Mouse (Mus musculus) regulatory T cell (primary cell): Measurements from ENCODE around the gene Elfn2.

Experiments used
- in situ Hi-C: fragments of 300-600 bp; cut with MboI, MseI; formaldehyde crosslinking; loops from one replicate; pipeline ENCODE4 v1.15.1; 2025; ENCODE audit warnings: high pct_unique_total_duplicates

Gene Elfn2

DNA sequence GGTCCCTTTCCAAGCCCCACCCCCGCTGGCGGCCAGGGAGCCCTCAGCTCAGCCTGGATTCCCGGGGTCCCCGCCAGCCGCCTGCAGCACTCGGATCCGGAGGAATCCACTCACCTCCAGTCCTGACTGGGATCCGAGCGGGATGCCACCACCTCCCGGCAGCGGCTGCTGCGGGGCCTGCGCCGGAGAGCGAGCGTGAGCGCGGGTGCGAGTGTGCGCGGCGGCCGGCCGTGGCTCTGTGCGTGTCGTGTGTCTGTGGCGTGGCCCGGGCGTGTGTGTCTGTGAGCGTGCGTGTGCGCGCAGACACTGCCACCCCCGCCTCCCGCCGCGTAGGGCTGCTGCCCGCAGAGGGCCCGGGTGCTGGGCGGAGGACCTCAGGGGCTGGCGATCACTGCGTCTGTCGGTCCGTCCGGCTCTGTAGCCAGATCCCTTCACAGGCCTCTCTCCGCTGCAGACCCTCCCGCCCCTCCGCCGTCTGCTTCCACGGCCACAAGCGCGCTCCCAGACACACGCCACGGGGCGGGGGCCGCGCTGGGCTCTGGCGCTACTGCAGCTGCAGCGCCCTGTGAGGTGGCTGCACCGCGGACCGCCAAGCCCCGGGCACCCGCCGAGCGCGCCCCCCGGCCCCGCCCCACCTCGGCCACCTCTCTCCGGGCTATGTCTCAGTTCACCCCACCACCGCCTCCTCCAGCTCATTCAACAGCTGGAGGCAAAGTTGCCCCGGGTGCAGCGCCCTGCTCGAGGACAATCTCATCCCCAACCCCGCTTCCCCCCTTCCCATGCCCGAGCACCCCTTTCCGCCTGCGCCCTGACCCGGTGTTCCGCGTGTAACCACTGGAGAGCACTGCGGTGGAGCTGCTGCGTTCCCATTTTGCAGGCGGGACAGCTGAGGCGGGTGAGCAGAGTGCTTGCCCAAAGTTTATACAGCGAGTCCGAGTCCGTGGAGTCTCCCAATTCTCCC is at the start of gene Elfn2:
Elfn2 (minus strand) TSS at position 482 of the 961 bp plus-strand sequence.
- in situ Hi-C loops: no loop called here

DNA sequence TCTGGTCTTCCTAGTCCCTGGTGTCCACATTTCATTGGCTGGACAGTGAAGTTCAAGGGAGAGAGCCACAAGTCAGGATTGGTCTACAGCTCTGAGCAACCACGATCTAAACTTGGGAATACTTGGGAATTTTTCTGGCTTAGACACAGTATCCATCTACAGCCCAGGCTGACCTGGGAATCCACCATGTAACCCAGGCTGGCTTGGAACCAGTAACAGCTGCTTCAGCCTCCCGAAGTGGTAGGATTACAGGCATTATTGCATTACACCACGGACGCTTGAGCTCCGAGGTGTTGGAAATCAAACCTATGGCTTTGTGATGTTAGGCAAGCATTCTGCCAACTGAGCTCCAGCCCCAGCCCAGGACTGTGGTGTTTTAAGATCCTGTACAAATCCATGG is 45.1 kb upstream of the Elfn2 start:
- in situ Hi-C loops: no loop called here

DNA sequence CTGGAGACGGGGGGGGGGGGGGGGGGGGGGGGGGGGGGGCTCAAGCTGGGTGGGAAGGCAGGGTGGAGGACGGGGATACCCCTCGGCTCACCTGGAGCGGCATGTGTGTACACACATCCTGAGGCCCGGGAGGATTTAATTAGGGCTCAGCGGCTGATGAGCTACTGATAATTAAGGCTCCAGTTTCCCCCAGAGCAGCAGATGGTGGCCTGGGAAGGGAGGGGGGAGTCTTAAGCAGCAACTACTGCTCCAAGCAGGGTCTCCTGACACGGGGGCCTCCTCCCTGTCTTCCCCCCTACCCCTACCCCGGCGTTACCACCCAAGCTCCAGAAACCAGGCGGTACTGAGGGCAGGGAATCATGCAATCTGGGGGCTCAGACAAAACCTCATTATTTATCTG is 44.6 kb upstream of the Elfn2 start:
- in situ Hi-C loops: no loop called here

DNA sequence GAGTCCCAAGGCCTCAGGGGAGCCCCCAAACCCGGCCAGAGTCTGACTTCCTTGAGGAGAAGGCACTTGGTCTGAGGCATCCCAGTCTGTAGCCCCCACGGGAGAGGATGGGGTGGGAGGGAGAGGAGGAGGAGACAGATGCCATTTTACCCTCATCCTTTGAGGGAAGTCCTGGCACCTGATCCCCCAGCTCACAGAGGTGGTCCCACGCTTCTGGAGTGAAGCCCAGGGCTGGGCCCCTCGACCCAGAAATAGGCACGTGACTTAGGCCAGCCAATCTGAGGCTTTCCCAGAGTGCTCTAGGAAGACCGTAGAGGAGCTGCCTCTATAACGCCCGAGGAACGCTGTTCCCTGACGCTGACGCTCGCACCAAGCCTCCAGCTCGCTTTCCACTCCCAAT is 42.5 kb upstream of the Elfn2 start:
- in situ Hi-C loops: no loop called here

DNA sequence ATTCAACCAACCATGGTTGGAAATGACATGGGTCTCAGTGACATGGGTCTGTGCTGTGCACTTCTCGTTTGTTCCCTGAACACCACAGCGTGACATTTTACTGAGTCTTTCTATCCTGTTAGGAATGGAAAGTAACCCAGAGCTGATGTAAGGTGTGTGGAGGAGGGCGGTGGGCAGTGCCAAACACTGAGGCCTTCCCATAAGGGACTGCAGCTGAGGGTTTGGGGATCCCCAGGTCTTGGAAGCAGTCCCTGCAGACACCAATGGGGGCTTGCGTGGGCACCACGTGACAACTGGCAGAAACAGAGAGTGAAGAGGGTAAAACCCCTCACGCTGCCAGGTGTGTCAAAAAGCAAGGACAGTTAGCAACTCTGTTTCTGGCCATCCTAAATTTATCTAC is 39.6 kb upstream of the Elfn2 start:
- in situ Hi-C loops: no loop called here

DNA sequence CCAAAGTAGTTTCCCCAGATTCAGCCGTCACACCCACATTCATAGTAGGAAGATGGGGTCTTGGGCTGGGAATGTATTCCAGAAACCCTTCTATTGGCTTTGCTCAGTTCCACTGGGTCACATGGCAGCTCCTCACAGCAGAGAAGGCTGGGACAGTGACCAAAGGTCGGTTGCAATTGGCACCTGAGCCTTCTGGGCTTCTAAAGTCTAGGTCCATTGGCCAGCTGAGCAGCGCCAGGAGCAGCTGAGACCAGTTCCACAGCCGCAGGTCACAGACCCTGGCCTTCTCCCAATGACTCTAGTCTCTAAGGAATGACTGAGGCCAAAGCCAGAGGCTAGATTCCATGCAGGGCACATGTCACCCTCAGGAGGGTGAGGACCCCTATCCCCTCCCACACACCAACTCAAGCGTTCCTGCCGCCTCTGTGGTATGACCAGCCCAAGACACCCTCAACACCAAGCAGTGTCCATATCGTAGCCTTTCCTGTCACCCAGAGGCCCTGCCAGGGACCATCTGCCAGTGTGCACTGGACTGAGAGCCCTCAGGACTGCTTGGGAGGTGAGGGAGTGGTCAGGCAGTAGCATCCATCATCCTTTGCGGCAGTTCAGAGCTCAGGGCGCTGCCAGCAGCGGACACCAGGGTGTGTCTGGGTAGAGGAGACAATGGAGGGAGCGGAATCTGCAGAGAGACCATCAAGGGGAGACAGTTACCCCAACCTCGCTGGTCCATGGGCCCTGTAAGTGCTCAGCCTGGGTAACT is 37.6 kb upstream of the Elfn2 start:
- in situ Hi-C loops: no loop called here

DNA sequence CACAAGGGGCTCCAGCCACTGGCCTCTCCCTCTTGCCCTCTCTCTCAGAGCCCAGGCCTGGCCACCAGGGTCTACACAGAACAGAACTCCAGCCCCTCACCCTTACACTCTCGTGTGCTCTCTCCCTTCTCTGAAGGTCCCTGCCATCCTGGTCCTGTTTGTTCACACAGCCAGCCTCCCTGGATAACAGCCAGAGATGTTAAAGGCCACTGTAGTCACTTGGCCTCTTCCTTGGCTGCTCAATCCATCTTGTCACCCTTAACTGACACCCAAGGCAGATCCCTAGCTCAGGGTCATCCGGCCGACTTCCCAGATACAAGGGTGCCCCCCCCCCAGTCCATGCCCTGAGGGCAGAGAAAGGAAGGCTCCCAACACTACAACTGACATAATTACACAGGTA is 36.7 kb upstream of the Elfn2 start:
- in situ Hi-C loops: no loop called here

DNA sequence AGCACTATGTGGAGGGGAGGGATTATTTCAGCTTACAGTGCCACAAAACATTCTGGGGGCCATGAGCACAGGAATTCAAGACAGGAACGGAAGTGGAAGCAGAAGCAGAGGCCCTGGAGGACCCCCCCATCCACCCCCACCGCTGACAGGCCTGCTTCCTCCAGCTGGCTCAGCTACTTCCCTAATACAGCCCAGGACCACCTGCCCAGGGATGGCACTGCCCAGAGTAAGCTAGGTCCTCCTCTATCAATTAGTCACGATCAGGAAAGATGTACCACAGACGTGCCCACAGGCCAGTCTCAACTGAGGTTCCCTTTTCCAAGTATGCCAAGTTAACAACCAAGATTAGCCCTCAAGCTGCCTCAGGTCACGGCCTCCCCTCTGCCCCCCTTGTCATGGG is 35.6 kb upstream of the Elfn2 start:
- in situ Hi-C loops: no loop called here

DNA sequence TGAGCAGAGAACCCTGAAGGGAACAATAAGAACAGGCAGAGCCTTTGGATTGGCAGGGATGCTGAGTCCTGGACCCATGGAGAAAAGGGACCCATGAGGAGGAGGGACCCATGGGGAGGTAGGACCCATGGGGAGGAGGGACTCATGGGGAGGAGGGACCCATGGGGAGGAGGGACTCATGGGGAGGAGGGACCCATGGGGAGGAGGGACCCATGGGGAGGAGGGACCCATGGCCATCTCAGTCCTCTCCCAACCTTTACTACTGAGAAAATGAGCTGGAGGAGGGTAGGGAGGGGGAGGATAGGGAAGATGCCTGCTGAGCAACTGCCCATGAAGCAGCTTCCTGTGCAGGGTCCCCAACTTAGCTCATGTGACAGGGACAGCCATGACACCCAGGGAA is 34.4 kb upstream of the Elfn2 start:
- in situ Hi-C loops: no loop called here

DNA sequence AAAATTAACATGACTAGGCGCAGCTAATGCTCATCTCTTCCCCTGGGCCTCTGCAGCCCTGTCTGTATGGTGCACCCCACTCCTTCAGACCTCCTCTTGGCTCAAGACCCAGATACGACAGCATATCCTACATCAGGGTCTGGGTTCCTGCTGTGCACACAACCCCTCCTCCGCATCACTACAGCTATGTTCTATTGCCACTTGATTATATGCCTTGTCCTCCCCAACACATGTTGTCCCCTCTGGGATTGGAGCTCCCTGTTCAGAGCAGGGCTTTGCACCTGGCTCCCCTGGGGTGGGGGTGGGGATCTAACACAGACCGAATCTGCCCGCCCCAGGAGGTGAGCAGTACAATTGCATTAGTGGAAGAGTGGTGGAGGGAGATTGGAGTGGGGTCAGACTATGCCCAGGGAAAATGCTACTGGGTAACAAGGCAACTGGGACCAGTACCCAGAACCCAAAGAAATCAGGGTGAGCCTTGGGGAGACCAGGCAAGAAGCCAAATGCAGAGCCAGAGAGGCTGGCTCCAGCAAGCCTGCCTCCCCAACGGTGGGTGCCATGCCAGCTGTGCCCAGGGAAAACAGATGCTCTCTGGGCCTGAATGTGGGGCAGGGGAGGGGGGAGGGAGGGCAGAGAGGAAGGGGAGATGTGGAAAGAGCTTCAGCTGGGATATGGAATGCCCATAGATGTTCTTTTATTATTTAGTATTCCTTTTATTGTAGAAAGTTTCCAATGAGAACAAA is 32.2 kb upstream of the Elfn2 start:
- in situ Hi-C loops: no loop called here

DNA sequence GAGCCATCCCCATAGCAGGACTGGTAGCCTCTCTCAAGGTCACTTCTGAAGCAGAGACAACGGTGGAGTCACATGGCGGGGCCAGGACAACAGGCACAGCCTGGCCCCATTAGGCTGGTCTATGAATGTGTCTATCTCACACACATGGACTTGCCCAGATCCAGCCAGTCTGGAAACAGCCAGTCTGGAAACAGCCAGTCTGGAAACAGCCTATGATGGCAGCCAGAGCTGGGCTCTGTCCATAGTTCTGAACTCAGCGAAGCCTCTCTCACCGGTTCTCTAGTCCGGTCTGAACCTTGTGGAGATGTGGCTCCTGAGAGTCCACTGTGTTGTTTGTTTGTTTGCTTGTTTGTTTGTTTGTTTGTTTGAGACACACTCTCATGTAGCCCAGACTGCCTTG is 31.3 kb upstream of the Elfn2 start:
- in situ Hi-C loops: loop anchor here (10.0 kb wide), 1 partner anchor 305 kb away; no protein-coding TSS in a partner anchor

DNA sequence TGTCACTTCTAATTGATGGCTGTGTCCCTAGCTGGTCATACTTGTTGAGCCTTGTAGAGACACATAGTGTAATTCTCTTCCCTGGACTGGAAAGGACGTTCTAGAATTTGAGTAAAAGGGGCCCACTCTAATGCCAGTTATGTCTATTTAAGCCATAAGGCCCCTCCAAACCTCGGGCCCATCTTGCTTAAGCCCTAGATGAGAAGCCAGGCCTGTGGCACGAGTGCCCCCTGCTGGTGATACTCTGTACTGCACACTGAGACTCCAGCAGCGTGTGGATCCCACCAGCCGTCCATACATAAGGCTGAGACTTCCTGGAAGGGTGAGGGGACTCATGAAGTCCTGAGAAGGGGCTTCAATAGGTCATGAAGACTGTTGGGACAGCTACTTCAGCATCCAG is 25.6 kb upstream of the Elfn2 start:
- in situ Hi-C loops: loop anchor here (5.0 to 10.0 kb wide), 2 partner anchors 122 to 299 kb away; no protein-coding TSS in a partner anchor

DNA sequence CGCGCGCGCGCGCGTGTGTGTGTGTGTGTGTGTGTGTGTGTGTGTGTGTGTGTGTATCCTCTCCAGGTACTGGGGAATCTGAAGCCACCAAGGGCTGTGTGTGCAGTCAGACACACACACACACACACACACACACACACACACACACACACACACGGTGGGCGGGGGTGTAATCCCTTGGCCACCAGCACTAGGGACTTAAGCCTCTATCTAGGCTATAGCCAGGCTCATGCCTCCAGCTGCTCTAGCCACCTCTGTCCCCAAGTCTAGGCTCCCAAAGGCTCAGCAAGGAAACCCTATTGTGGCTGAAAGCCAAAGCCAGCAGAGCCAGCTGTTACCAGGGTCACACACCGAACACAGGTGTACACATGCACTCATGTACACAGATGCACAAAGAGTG is 24.3 kb upstream of the Elfn2 start:
- in situ Hi-C loops: loop anchor here (5.0 to 10.0 kb wide), 2 partner anchors 121 to 298 kb away; no protein-coding TSS in a partner anchor

DNA sequence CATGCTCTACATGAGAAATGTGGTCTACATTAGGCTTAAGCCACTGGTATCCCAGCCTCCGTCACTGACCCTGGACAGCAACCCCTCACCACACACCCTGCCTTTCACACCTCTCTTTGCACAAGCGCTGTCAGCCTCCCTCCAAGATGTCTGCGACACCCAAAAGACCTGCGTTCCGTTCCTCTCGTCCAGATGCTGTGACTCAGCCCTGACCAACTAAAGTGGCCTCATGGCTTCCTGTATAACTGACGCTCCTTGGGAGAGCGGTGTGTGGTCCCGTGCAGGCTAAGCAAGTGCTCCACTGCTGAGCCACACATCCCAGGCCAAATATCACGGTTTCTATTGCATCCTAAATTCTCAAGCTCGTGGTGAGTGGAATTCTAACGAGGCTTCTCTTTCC is 22.1 kb upstream of the Elfn2 start:
- in situ Hi-C loops: loop anchor here (5.0 to 10.0 kb wide), 2 partner anchors 118 to 296 kb away; no protein-coding TSS in a partner anchor

DNA sequence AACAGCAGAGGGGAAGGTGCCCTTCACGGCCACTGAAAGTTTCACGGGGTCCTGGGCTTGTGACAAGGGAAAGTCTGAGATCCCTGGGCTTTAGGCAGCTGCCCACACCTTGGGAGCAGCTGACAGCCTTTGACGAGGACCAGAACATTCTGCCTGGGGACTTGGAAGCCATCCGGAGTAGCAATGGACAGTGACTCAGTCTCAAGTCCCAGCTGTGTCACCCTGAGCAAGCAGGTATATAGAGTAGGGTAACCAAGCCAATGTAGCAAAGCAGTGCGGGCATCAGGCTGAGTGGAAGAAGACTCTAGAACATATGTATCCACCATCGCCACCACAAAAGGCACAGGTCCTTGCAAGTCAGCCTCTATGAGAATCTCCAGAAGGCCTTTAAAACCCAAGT is 18.6 kb upstream of the Elfn2 start:
- in situ Hi-C loops: no loop called here

DNA sequence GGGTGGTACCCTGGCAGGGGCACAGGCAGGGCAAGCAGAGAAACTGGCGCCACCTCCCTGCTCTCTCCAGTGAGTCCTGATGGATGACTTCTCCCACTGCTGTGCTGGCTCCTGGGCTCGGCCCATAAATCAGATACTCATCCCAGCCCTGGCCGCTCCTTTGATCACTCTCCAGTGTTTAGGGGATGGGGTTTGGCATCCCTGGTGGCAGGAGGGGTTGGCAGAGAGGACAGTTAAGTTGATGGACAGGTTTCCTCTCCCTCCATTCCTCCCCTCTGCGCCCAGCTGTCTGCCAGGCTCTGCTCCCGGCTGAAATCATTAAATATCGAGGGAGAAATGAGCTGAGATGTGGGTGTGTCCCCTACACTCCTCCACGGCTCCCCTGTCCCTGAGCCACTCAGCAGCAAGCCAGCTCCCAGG is 18.1 kb upstream of the Elfn2 start:
- in situ Hi-C loops: no loop called here

DNA sequence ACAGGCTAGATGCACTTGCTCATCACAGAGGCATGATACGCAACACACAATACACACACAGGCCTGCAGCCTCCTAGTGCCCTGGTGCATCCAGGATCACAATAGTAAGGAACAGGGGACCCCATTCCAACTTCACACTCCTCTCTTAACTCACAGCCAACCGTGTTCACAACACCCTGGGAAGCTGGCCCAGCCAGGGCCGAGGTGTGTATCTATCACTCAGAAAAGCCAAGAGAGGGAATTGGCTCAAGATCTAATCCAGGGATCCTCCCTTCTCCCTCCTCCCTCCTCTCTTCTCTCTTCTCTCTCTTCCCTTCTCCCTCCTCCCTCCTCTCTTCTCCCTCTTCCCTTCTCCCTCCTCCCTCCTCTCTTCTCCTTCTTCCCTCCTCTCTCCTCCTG is 17.6 kb upstream of the Elfn2 start:
- in situ Hi-C loops: no loop called here

DNA sequence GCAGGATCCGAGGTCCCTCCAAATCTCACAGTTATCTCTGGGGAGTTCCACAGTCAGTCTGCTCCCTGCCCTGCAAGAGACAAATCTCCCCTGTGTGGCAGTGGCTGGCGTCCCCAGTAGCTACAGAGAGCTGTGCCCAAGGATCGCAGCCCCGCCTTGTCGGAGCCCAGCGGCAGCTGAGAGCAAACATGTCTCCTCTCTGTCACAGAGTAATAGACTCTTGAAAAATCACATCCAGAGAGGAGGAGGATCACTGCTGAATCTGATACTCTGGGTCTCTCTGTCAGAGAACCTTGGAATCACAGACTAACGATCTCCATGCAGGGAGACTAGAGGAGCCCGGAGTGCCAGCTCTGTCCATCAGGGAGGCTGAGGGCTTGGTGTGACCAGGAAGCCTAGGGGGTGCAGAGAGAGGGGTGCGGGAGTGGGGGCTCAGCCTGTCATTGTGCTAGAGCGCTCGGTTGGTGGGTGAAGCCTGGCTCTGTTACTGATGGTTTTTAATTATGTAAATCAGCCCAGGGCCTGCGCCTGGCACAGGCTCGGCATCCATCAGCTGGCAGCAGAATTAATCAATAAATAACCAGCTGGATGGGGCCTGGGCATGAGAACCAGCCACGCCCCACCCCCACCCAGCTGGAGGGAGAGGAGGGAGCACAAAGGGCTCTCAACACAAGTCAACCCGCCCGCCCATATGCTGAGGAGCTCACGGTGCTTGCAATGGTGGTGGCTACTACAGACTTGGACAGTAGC is 17.0 kb upstream of the Elfn2 start:
- in situ Hi-C loops: no loop called here

DNA sequence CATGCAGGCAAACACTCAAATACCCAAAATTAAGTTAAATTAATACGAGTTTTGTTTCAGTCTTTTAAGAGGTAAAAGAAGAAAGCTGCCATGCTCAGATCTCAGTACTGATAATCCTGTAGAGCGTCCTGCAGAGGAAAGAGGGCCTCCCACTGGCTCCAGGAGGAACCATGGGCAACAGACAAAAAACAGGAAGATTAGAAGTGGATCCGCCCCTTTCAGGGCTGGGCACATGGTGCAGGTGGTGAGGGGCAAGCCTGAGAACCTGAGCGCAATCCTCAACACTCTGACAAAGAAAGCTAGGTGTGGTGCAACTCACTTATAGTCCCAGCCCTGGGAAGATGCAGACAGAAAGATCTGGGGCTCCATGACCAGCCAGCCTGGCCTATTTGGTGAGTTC is 13.3 kb upstream of the Elfn2 start:
- in situ Hi-C loops: no loop called here

DNA sequence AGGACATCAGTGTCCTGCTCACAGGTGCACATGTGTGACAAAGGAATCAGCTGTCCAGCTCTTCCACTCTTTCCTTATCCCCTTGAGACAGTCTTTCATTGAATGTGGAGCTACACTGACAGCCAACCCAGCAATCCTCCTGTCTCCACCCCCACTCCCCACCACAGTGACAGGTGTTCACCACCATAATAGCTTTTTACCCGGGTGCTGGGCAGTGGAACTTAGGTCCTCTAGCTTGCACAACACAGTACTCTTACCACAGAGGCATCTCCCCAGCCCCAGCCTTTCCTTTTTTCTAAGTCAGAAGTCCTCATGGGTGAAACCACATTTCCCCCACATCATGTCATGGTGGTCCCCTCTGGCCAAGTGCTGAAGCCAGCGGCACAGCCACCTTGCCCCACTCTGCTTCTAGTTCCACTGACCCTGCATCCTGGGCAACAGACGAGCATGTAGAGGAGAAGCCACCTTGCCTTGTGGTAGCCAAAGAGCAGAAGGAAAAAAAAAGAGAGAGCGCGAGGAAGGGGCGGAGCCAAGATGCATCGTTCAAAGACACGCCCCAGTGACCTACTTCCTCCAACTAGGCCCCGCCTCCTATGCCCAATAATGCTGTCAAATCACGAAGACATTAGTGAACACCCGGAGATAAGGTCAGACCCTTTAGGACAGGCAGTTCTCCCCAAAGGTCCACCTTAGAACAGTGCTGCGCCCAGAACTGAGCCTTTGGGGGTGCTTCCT is 11.9 kb upstream of the Elfn2 start:
- in situ Hi-C loops: no loop called here
